Mouse (Mus musculus): Measurements from ENCODE around the gene Emc1. TPM values are rescaled to one million over a fixed set of nuclear protein-coding genes. Genes with fewer than 3 reads are reported as not detected.

The Emc1 gene
- polyA plus RNA-seq (2012; rRNA removed): 68.3 and 71.0 TPM in 2 replicates

- peak; percentile 59 to 83 for DNase-seq (ENCODE audit: extremely low spot score in 1 of 2, low spot score in 1 of 2)
Measured at GRCm38 (mm10) chr4:139351931-139352711, at the start of gene Emc1, which contains the start of the genes Mrto4 and Ubr4. Gene Emc1 (plus strand): TSS chr4:139352587. Gene Mrto4 (minus strand): TSS chr4:139352576. Gene Ubr4 (plus strand): TSS chr4:139352609.

GRCm38 (mm10) chr4:139305521-139305920 is 46.9 kb upstream of the Emc1 start:
- DNase-seq (ENCODE audit: extremely low spot score in 1 of 2, low spot score in 1 of 2): no peak

- DNase-seq (ENCODE audit: extremely low spot score in 1 of 2, low spot score in 1 of 2): no peak
Measured at GRCm38 (mm10) chr4:139307916-139308315, 44.5 kb upstream of the Emc1 start.

GRCm38 (mm10) chr4:139309651-139310050 is 42.7 kb upstream of the Emc1 start:
- DNase-seq (ENCODE audit: extremely low spot score in 1 of 2, low spot score in 1 of 2): no peak

GRCm38 (mm10) chr4:139310171-139310898 is 42.1 kb upstream of the Emc1 start, which contains the start of the genes Pqlc2 and Akr7a5:
Gene Pqlc2 (minus strand): TSS chr4:139310708.
Gene Akr7a5 (plus strand): TSS chr4:139310744.
- DNase-seq (ENCODE audit: extremely low spot score in 1 of 2, low spot score in 1 of 2): peak; percentile 92 to 99

- no peak for DNase-seq (ENCODE audit: extremely low spot score in 1 of 2, low spot score in 1 of 2)
Measured at GRCm38 (mm10) chr4:139310899-139311701, 41.3 kb upstream of the Emc1 start.

- DNase-seq (ENCODE audit: extremely low spot score in 1 of 2, low spot score in 1 of 2): no peak
Measured at GRCm38 (mm10) chr4:139311707-139312106, 40.7 kb upstream of the Emc1 start.

- no peak for DNase-seq (ENCODE audit: extremely low spot score in 1 of 2, low spot score in 1 of 2)
Measured at GRCm38 (mm10) chr4:139312632-139313031, 39.8 kb upstream of the Emc1 start.

- no peak for DNase-seq (ENCODE audit: extremely low spot score in 1 of 2, low spot score in 1 of 2)
Measured at GRCm38 (mm10) chr4:139318449-139318848, 33.9 kb upstream of the Emc1 start.

GRCm38 (mm10) chr4:139319740-139320139 is 32.6 kb upstream of the Emc1 start:
- DNase-seq (ENCODE audit: extremely low spot score in 1 of 2, low spot score in 1 of 2): no peak

- peak in 1 of 2 experiments; percentile 35 for DNase-seq (ENCODE audit: extremely low spot score in 1 of 2, low spot score in 1 of 2)
Measured at GRCm38 (mm10) chr4:139330605-139331004, 21.8 kb upstream of the Emc1 start.

- no peak for DNase-seq (ENCODE audit: extremely low spot score in 1 of 2, low spot score in 1 of 2)
Measured at GRCm38 (mm10) chr4:139334631-139335295, 17.6 kb upstream of the Emc1 start.

GRCm38 (mm10) chr4:139335507-139335906 is 16.9 kb upstream of the Emc1 start:
- DNase-seq (ENCODE audit: extremely low spot score in 1 of 2, low spot score in 1 of 2): no peak

- peak in 1 of 2 experiments; percentile 67 for DNase-seq (ENCODE audit: extremely low spot score in 1 of 2, low spot score in 1 of 2)
Measured at GRCm38 (mm10) chr4:139336822-139337483, 15.4 kb upstream of the Emc1 start.

- no peak for DNase-seq (ENCODE audit: extremely low spot score in 1 of 2, low spot score in 1 of 2)
Measured at GRCm38 (mm10) chr4:139338145-139338544, 14.2 kb upstream of the Emc1 start.

- DNase-seq (ENCODE audit: extremely low spot score in 1 of 2, low spot score in 1 of 2): no peak
Measured at GRCm38 (mm10) chr4:139340835-139341234, 11.6 kb upstream of the Emc1 start.

- no peak for DNase-seq (ENCODE audit: extremely low spot score in 1 of 2, low spot score in 1 of 2)
Measured at GRCm38 (mm10) chr4:139341556-139342233, 10.7 kb upstream of the Emc1 start.

GRCm38 (mm10) chr4:139343718-139344117 is 8.7 kb upstream of the Emc1 start:
- peak in 1 of 2 experiments; percentile 43 for DNase-seq (ENCODE audit: extremely low spot score in 1 of 2, low spot score in 1 of 2)

- no peak for DNase-seq (ENCODE audit: extremely low spot score in 1 of 2, low spot score in 1 of 2)
Measured at GRCm38 (mm10) chr4:139345416-139346019, 6.9 kb upstream of the Emc1 start.

Data from frontal cortex, adult 2 months (tissue).